Mouse (Mus musculus) c-Kit-positive CD71-positive TER-119-negative erythroid progenitor cells, embryonic 14.5 days (primary cell): Measurements from ENCODE around the gene Eif4a1.
A peak's percentile ranks its signal among the peaks of the same experiment; 100 is the strongest.

Source experiments
- DNase-seq: peaks from one replicate; pipeline ENCODE4 v3.0.0-alpha.2; 2013; ENCODE audit warnings: low read depth

The Eif4a1 gene

DNA sequence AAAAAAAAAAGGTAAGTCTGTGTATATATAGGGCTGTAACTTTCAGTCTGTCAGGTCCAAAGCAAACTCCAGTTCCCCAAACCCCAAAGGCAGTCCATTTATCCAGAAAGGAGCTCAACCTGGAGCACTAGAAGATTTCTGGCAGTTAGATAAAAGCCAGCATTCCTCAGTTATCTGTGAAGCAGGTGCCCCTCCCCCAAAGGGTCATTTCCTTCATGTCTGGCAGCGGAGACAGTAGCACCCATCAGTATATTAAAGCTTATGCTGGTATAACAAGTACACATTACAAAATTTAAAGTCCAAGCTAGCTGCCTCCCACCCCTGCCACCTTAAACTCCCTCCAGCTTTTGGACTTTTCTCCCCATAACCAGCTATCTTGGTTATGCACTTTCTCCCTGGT is 27.4 kb upstream of the Eif4a1 start:
- no peak for DNase-seq

DNA sequence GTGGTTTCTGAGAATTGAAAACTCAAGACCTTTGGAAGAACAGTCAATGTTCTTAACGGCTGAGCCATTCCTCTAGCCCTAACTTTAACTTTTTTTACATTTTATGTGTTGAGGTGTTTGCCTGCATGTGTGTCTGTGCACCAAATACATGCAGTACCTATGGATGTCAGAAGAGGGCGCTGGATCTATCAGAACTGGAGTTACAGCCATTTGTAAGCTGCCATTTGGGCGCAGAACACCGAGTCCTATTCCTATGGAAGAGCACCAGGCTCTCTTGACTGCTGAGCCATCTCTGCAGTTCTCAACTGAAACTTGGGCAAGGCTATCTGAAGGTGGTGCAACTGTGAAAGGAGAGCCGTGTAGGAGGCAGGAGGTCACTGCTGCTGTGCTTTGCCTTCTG is 26.4 kb upstream of the Eif4a1 start:
- no peak for DNase-seq

DNA sequence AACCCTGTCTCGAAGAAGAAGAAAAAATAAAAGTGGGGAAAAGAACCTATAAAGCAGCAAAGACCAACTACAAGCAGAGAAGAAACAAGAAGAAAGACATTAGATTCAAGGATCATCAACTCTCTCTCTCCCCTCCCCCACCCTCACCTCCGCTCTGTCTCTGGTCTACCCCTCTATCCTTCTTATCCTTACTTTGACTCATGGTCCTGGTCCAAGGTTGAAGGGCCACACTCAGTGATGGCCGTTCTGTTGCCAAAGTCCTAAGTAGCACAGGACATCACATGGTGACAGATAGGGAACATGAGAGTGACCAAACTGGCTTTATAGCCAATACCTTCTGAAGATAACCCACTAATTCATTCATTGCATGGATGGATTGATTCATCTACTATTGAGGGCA is 25.2 kb upstream of the Eif4a1 start:
- DNase-seq: no peak

DNA sequence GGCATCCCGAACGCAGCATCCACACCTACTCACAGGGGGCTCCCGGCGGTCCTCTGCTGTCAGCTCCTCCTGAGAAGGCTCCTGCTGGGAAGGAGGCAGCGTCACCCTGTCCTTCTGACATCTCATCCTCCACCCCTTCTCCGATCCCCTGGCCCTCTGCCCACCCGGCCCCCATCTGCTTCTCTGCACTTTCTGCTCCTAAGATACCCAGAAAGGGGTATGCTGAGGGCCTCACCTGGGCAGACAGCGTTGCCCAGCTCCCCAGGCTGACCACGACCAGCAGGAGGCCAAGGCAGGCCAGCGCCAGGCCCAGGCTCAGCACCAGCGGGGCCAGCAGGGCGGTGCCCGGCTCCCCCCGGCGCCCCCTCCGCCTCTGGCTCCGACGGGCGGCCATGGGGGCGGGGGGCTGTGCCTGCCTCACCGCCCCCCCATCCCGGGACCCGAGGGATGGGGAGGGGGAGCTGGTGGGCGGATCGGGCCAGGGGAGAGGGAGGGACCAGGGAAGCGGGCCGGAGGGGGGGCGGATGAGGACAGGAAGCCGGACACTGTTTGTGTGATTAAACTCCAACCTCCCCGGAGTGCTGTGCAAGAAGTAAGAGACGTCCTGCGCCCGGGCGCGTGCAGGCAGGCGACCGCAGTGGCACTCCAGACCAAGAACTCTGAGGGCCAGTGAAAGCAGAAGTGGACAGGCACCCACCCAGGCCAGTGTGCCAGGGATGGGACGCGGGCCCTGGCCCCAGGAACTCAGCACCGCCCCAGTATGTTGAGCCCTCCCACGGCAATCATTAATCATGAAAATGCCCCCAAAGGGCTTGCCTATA is 23.3 kb upstream of the Eif4a1 start, which contains the start of the genes Tnfsf12 and Tnfsfm13:
TSS of gene Tnfsf12 (minus strand) at position 489 of the 821 bp plus-strand sequence.
TSS of gene Tnfsfm13 (minus strand) at position 738 of the 821 bp plus-strand sequence.
- no peak for DNase-seq

DNA sequence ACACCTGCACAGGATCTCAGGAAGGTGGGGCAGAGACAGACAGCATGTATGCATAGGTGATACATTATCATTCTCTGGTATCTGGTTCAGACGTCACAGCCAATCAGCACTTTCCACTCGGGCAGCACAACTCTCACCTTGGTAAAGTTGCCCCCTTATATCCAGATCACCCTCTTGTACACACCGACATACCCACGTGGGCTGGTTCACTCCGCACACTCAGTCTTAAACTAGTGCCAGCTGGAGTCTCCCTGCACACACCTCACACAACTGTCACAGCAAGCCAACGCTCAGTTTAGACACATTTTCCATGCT is 22.8 kb upstream of the Eif4a1 start:
- no peak for DNase-seq

DNA sequence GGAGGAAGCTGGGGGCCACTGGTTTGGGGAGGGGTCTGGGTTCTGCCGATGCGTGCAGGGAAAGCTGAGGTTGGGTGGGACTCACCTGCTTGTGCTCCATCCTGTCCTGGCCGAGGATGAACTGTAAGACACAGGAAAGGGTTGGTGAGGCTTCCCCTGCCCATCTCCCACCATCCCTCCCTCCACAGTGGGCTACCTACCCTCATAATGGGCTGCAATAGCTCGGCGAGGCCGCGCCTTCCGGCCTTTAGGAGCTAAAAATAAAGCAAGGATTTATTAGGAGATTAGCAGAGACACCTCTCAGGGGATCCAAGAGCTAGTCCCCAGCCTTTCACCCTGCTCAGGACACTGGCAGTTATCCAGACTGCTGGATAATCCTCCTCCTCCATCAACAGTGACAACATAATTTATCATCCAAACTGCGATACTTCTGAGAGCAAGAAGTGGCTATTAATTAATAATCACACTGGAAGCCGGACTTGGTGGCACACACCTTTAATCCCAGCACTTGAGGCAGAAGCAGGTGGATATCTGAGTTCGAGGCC is 21.3 kb upstream of the Eif4a1 start:
- no peak for DNase-seq

DNA sequence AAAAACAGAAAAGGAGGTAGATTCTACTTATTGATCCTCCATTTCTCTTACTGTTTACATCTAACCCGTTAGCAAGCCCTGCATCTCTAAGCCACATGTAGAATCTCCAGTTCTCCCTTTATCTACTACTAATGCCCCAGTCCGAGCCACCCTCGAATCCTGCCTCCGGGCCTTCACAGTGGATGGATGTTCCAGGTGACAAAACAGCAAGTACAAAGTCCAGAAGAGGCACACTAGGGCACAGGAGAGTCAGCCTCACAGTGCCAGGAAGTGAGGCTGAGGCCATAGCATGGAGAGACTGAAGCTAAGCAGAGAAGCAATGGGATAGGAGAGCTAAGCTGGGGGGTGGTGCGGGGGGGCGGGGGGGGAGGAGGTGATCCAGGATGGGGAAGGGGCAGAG is 20.6 kb upstream of the Eif4a1 start:
- DNase-seq: no peak

DNA sequence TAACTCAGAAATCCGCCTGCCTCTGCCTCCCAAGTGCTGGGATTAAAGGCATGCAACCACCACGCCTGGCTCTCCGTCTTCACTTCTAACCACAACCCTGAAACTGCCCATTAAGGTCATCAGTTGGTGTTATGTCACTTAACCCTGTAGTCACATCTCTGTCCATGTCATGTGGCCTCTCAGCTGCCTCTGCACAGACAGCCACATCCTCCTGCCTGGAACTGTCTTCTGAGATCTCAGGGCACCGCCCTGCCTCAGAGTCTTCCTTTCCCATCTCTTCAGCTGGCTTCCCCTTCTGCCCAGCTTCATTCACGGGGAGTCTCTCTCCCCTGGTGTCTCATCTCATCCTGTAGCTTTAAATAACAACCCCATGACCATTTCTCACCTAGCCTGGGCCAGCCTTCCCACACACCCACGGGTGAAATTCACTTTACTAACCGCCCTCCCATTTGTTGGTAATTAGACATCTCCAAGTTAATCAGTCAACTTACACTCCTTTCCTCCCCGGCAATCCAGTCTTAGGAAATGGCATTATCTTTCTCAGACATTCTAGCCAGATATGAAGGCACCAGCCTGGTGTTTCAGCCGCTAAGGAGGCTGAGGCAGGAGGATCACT is 20.1 kb upstream of the Eif4a1 start:
- no peak for DNase-seq

DNA sequence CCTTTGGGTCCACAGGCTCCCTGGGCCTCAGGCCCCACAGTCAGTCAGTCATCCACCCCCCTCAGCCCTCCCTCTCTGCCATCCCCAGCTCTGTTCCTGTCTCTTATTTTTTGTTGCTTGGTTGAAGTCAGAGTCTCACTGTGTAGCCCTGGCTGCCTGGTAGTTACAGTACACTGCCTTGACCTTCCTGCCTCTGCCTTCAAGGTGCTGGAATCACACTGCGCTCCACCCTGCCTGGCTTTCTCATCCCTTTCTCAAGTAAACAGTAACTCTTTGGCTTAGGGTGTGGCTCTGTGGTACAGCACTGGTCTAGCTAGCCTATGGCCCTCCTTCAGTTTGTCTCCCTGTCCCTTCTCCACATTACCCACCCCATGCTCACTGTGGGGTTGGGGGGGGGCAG is 17.7 kb upstream of the Eif4a1 start:
- no peak for DNase-seq

DNA sequence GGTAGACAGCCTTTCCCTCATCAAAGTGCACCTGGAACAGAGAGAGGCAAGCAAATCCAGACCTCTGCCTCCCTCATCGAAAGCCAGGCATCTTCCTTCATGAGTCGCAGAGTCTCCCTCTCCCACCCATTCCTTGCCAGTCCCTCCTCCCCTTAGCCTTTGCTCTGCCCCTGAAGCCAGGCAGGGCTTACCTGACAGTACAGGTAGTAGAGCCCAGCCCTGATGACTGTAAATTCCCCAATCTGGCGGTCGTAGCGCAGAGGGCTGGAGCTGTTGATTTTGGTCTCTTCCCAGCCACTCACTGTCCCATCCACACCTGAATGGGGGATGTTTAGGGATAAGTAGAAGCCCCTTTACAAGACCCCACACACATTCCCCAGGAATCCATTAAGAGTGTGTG is 14.8 kb upstream of the Eif4a1 start:
- no peak for DNase-seq

DNA sequence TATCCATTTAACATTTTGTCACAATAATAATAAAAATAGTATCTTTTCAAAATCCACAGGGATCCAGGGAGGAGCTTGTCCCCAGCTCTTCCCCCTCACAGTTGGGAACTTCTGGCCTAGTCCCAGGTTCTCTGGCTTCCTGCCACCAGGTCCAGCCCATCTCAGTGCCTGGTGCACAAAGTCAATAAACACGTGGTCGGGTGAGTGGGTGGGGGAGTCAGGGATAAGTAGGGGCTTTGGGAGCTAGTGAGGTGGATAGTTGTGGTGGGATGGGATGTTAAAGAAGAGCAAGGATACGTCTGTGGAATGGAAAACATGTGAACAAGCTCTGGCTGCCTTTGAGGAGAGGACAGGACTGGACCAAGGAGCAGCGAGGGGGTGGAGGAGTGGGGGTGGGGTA is 14.2 kb upstream of the Eif4a1 start:
- DNase-seq: no peak

DNA sequence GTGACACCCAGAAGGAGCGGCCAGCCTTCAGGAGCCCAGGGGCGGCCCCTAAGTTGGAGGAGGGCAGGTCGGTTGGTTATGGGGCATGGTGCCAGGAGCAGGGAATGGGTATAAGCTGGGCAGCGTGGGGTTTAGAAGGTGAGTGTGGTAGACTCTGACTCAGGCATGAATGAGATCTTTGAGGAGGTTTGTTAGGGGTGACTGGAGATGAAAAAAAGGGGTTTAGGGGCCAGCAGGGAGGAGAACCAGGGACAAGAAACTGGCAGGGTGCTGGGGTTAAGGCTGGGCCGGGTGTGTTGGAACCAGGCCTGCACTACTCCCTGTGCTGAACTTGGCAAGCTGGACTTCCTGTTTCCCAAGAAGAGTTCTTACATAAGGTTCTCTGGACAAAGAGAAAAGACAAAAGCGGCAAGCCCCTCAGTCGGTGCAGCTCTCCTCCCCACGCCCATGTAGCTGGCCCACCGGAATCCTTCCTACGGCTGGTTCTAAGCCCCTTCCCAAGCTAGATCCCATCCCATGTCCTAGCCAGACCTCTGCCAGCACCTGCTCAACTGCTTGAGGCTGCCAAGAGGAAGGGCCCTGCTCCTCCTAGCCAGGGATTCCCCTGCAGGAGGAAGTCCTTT is 13.4 kb upstream of the Eif4a1 start, which contains the start of gene Tnfsf13:
TSS of gene Tnfsf13 (minus strand) at position 259 of the 623 bp plus-strand sequence.
- DNase-seq: no peak

DNA sequence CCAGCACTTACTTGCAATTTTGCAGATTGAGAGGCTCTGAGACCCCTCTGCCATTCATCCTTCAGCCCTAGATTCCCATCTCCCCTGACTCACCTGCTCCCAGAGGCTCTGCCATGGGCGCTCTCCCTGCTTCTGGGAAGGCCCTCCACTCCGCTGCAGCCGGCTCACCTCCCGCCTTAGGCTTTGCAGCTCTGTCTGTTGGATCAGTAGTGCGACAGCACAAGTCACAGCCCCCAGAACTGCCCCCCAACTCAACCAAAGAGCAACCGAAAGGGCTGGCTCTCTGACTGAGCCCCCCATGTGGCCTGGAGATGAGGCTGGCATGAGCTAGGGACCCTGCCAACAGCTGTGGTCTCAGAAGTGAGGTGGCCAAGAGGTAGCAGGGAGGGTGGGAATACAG is 12.7 kb upstream of the Eif4a1 start:
- no peak for DNase-seq

DNA sequence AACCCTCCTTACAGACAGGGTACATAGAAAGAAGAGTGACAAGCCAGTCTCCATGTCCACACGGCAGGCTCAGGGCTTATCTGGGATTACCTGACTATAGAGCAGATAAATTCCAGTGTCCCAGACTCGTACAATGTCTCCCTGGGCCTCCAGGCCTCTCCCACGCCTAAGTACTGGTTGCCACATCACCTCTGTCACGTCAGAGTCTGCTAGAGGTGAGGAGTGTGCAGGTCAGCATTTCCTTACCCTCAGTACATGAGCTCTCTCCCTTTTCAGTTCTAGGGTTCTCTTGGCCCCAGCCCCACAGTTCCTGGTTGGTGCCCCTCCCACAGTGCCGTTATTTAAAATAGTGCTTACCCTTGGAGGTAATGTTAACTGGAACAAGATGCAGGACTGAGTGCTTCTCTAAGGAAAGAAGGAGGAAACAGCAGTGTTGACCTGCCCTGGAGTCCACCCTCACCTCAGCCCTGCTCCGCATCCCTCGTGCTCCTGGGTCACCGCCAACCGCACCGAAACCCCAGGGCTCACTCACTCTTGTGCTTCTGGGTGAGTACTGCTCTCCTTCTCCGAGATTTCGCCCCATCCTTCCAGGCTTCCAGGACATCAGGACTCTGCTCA is 12.0 kb upstream of the Eif4a1 start:
- no peak for DNase-seq

DNA sequence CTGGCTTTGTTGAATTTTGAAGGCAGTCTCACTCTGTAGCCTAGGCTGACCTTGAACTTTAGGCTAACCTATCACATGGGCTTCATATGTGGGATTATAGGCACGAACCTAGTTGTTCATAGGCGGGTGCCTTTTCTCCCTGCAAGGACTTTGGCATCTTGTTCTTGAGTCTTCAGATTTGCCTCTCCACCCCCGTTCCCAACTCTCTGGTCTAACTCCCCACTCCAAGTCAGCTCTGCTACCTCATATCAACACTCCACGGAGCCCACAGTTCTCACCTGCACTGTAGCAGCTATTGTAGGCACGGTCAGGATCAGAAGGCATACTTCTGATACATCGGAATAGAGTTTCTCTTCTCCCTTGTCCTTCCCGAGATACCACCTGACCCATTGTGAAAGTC is 11.4 kb upstream of the Eif4a1 start:
- no peak for DNase-seq

DNA sequence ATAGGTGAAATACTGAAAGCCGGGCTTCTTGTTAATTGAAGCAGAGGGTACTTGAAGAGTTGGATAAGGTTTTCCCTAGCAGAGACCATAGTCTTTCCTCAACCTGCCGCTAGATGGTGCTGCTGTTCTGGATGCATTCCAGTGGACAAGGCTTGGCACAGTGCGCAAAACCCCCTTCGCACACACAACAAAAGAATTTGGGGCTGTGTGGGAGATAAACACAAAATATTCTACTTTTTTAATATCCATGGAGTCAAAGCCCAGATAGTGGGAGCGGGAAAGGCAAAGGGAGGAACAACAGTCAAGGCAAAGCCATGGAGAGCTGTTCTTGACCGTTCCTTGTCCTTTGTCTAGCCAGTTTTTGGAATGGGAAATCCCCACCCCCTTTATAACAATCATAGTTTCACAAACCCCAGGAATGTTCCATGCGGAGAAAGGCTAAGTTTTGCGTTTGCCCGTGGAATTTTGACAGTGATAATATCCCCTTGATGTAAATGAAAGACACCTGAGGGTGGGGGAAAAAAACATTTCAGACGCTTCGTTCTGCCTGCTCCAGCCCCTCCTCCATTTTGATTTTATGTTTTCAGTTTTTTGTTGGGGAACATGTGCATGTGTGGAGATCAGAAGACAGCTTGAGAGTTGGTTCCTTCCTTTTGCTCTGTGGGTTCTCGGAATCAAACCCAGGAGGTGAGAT is 10.8 kb upstream of the Eif4a1 start:
- peak; percentile 94 for DNase-seq

DNA sequence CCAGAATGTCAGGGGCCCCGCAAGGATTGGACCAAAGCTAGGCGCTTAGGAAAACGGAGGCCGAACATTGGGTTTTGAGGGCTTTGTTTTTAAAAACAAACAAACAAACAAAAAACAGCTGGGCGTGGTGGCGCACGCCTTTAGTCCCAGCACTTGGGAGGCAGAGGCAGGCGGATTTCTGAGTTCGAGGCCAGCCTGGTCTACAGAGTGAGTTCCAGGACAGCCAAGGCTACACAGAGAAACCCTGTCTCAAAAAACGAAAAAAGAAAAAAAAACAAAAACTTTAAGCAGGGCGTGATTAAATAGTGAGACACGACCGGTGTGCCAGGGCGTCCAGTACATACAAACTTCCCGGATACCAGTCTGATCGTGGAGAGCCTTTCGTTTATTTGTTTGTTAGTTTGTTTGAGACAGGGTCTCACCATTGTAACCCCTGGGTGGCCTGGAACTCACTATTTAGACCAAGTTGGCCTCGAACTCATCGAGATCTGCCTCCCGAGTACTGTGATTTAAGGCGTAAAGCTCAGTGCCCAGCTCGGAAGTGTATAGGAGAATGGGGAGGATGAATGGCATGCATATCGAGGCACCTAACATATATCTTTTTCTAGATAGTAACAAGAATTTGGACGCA is 10.1 kb upstream of the Eif4a1 start:
- no peak for DNase-seq

DNA sequence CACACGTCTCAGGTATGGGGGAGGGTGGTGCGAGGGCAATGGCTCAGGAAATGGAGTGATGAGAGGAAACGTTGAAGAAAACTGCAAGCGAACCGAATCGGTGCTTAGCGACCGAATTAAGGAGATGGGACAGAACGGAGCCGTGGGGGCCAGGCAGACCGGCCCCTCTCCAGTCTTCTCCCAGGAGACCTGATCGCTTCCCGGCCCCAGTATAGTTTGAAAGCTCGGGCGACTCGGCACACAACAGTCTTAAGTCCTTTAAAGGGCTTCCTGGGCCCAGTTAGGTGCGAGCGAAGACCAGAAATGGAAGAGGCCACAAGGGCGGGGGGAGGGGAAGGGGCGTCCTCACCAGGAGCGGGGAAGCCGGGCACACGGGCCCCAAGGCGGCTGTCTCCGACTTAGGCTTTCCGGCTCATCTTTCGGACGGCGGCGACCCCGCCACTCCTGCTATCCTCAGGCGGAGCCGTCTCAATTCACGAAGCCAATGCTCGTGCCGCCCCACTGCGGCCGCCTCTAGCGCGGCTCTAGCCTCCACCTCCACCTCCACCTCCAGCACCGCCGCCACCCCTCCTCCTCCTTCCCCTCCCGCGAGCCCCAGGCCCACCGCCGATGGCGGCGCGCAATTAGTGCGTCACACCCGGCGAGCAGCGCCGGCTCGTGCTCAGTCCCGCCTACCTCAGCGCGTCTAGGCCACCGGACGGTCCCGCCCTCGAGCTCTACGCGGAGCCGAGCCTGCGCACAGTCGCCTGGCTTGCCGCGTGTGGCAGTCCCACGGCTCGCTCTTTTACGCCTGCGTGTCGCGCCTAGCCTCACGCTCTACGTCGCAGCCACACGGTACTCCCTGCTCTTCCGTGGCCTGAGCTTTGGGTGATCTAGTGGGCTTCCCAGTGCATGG is 9.3 kb upstream of the Eif4a1 start, which contains the start of gene Senp3:
TSS of gene Senp3 (minus strand) at position 771 of the 895 bp plus-strand sequence.
- DNase-seq: peak; percentile 90

DNA sequence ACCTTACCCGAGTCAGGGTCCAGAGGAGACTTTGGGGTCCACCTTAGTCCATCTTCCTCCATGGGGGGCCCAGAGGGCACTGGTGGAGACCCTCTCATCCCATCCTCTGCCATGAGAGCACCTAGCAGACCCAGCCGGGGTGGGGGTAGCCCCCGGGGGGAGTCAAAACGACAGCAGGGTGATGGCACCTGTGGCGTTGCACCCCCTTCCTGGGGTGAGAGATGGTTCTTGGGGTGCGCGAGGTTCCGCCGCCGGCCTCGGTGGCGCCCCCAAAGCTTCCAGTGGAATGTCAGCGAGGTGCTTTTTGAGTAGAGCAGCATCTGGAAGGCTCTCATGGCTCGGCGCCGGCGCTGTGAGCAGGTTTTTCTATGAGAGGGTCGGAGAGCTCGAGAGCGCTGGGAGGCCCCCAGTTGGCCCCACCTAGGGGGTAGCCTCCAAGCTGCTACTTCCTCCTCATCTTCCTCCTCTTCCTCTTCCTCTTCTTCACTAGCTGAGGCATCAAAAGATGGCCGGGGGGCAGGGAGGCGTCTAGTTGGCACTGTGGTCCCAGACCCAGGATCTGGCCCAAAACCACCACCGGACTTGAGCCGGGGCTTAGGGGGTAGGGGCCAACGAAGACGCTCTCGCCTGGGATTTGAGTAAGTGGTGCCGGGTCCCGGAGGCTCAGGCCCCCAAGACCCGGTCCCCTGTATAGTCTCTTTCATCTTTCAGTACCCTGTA is 8.1 kb upstream of the Eif4a1 start:
- DNase-seq: no peak

DNA sequence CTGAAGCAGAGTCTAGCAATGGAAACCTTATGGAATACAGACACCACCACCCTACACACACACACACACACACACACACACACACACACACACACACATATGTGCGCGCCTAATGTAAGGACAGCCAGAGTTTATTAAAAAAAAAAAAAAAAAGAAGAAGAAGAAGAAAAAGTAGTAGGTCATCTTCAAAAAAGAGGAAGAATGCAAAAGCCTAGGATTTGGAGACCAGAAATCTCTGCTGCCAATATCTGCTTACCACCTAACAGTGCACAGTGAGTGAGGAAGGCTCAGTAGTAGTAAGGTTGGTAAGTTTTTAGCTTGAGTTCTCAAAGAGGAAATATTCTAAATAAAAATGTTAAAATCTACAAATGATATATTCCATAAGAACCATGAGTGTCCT is 6.9 kb upstream of the Eif4a1 start:
- DNase-seq: no peak
